8 mouse cellular contexts compared by ENCODE assay signal in the genomic region with DNA sequence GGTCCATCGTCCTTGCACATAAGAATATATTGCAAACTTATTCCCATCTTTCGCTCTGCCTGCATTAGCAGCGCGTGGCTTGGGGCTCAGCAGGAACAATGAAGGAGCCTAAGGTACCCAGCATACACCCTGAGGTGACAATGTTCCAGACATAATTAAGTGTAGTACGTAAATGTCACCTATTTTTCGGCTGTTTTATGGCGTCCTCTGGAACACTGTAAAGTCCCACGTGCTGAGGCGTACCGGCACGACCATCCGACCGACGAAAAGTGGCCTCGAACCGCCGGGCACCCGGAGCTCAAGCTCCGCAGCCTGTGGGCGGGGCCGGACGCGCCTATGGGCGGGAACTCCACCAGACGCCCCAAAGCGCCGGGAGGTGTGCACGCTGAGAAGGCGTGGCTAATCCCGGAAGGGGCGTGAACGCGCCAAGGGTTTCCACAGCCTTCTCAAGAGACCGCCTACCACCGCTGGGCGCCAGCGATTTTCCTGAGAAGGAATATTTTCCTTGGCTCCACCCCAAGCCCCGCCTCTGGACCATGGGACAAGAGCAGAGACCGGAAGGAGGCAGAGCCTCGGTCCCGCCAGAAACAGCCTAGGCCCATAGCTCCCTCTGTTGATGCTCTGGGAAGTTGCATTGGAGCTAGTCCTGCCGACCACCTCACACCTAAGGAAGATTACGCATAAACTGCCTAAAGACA. TPM values are rescaled to one million over a fixed set of nuclear protein-coding genes. Genes with fewer than 3 reads are reported as not detected.
DNase-seq lines count a peak whose midpoint lies in the region; ATAC-seq lines count a peak whose summit lies in the region.

Gene Srl, minus strand, starts transcription at position 316 of the 698 bp plus-strand sequence.

- peak; percentile 96 for ATAC-seq in inflammation-experienced regulatory T-cells, adult 6 months
- ATAC-seq in megakaryocyte-erythroid progenitor cell, adult 5-6 weeks (replicated peaks; ENCODE audit: low FRiP score, low TSS enrichment, poor library complexity, severe bottlenecking), result peak; percentile 97

- peak; percentile 100 for DNase-seq in adrenal gland, adult (ENCODE audit: inconsistent age in 2 of 2, low spot score in 1 of 2)
- peak; percentile 100 for DNase-seq in embryo, embryonic 10.5 days (ENCODE audit: low spot score)
- peak; percentile 100 for DNase-seq in gastrocnemius, postnatal 14 days
- DNase-seq in left cerebral cortex, postnatal 10 days (ENCODE audit: extremely low spot score in 1 of 2, low spot score in 2 of 2), result peak; percentile 100
- DNase-seq in right cerebral cortex, postnatal 25 days, result peak; percentile 99
- DNase-seq in urinary bladder, postnatal 4 days (ENCODE audit: low spot score in 2 of 2), result peak; percentile 100

- intact Hi-C loops in gastrocnemius, postnatal 14 days (cut with DNase I; ENCODE audit: low total_unique reads), result loop anchor here (2.0 to 10.0 kb wide), 2 partner anchors 55 to 227 kb away; no protein-coding TSS in a partner anchor
- intact Hi-C loops in left cerebral cortex, postnatal 10 days (cut with DNase I), result loop anchor here (5.0 to 10.0 kb wide), 3 partner anchors 49 to 224 kb away; no protein-coding TSS in a partner anchor

RNA-seq across cellular contexts. Expression of gene Srl, which starts in this region (rescaled TPM):
- 1,000 to 10,000 TPM; 1,512 to 1,606 TPM for total RNA-seq in gastrocnemius, postnatal 14 days (2021)
- polyA plus RNA-seq in inflammation-experienced regulatory T-cells, adult 6 months (2017; shearing (Covaris generic)), result under 1 TPM in 2 of 3 experiments, not detected in 1; 0.12 to 0.73 TPM
- total RNA-seq in left cerebral cortex, postnatal 10 days (2021), result 10 to 100 TPM; 19.7 to 20.6 TPM
- total RNA-seq in megakaryocyte-erythroid progenitor cell, adult 5-6 weeks (2014; fragmentation: Nextera tagmentation), result 2.3 and 9.7 TPM in 2 replicates
- 6.9 and 9.5 TPM in 2 replicates for total RNA-seq in megakaryocyte-erythroid progenitor cell, adult 5-6 weeks (2017)

Comparison
In these comparisons a context has a peak if more than half of its experiments do, and no peak if none do; other contexts are left out.
1. Peak in every context shown above with its lines: DNase-seq and ATAC-seq.
2. RNA of gene Srl (total RNA-seq): 1,512 to 1,606 TPM in gastrocnemius, postnatal 14 days; 19.7 to 20.6 TPM in left cerebral cortex, postnatal 10 days and 2.3 to 9.7 TPM in megakaryocyte-erythroid progenitor cell, adult 5-6 weeks; every median in the first group is over 10 times any median in the second.
3. Peak in ATAC-seq in inflammation-experienced regulatory T-cells, adult 6 months; RNA of the gene not detected or under 1 TPM.